Mouse (Mus musculus): ENCODE data around the gene Tbk1. TPM values are rescaled to one million over a fixed set of nuclear protein-coding genes. Genes with fewer than 3 reads are reported as not detected.

The Tbk1 gene
- total RNA-seq, 2 experiments from 2014 or later = 43.3 to 91.3 TPM

DNA sequence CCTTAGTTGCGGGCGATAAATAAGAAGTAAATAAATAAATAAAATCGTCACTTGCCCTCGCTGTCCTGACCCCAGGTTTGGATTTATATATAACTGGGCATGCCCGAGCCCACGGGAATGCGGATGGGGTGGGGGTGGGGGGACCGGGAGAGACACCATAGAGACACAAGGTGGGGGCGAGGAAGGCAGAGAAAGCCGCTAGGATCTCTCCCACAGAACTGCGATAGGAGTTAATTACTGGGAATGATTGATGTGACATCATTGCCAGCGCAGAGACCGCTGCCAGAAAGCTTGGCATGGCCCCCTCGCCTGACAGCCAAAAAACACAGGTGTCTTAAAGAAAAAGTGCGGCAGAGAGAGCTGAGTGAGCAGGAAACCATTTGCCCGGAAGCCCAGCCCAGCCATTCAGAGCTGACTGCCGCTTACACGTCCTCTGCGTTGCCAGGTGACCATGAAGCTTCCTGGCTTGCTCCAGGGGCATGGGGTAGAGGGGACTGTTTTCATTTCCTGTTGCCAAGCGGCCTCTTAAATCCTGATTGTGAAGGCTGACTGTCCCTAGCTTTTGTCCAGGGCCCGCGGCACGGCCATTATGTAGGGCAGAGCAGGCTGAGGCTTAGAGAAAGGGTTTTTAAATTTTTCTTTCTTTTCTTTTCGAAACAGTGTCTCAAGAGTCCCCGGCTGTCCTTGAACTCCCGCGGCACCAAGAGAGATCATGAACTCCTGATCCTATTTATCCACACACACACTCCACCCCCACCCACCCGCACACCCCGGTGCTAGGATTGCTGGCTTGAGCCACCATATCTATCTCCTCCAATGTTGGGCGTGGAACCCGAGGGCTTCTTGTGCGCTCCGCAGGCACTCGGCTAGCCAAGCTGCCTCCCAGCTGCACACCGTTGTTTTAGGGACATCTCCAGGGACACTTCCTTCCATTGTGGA, 81.3 kb downstream of the Tbk1 start:
- peak; percentile 77 for ATAC-seq (ENCODE audit: poor library complexity, severe bottlenecking)

- peak; percentile 26 for ATAC-seq (ENCODE audit: poor library complexity, severe bottlenecking)
These were observed 85.4 kb downstream of the Tbk1 start for GRCm38 (mm10) chr10:121501160-121501559.

GRCm38 (mm10) chr10:121500034-121500433, 86.6 kb downstream of the Tbk1 start:
- ATAC-seq (ENCODE audit: poor library complexity, severe bottlenecking) = no peak

DNA sequence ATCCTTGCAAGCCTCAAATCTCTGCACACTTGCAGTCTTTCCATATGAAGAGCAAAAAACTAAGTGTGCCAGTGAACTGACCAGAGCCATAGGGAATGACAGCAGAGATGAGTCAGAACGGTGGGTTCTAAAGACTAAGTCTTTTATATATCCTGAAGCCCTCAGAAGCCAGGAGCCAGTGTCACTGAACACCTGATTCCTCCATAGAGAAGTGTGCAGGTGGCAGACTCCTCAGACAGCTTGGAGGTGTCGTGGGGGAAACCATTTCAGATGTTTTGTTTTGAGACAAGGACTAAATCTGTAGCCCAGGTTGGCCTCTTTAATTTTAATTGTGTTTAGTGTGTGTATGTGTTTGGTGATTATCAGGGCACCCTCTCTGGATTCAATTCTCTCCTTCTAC, 87.5 kb downstream of the Tbk1 start:
- ATAC-seq (ENCODE audit: poor library complexity, severe bottlenecking) = no peak

DNA sequence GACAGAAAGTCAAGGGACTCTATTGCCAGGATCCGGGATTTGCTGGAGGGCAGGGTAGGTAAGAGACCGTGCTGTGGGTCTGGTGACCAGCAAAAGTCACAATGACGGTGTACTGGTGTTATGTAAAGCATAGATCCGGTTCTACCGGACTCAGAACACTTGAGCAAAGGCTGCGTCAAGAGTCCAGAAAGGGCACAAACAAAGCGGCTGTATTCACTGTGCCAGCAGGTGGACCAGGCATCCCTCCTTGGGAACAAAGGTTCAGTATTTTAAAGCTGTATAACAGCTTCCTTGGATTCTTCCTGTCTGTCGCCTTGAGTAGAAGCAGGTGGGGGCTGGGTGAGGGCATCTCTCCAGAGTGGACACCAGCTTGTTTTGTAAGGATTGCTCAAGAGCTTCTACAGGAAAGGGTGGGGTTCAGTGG, 88.1 kb downstream of the Tbk1 start:
- peak; percentile 52 for ATAC-seq (ENCODE audit: poor library complexity, severe bottlenecking)

DNA sequence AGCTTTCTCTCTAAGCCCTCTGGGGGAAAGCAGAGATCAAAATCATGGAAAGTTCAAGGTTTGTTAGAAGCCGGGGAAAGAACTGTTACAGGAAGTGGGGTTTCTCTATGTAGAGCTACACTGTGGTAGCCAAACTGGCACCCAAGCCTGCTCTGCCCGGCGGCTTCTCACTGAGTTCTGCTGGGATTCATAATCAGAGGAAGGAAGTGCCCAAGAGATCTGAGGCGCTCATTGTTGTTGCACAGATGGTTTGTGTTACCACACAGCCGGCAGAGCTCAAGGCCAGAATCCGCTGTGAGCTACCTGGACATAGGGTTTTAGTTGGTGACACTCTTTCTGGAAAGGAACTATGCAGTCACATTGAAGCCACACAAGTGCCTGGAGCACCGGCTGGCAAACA, 88.6 kb downstream of the Tbk1 start:
- ATAC-seq (ENCODE audit: poor library complexity, severe bottlenecking) = peak; percentile 36

DNA sequence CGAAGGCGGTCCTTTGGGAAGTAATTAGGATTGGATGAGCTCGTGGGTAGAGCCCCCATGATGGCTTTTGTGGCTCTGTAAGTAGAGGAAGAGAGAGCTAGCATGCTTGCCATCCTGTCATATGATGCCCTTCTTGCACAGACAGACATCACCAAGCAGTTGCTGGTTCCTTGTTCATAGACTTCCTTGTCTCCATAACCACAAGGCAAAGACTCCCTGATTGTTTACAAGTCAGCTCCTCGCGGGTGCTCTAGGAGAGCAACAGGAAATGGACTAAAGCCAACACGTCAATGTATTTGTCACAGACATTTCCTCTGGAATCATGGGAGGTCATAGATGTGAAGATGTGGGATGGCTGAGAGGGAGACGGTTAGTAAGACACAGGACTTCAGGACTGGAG, 90.0 kb downstream of the Tbk1 start:
- ATAC-seq (ENCODE audit: poor library complexity, severe bottlenecking) = peak; percentile 55

Other genes starting within 250 kb of the Tbk1 start
- 0.23 and 0.42 TPM in 2 replicates for gene Tbc1d30, start 235.5 kb downstream of the Tbk1 start, total RNA-seq (2015)
- 0.40 and 1.8 TPM in 2 replicates for gene Tbc1d30, start 235.5 kb downstream of the Tbk1 start, total RNA-seq (2017)
- gene Gns, start 221.7 kb downstream of the Tbk1 start, total RNA-seq (2015) = 41.1 and 48.9 TPM in 2 replicates
- gene Gns, start 221.7 kb downstream of the Tbk1 start, total RNA-seq (2017) = 33.8 and 40.7 TPM in 2 replicates
- 65.7 and 65.8 TPM in 2 replicates for gene Rassf3, start 110.4 kb downstream of the Tbk1 start, total RNA-seq (2015)
- 56.4 and 56.8 TPM in 2 replicates for gene Rassf3, start 110.4 kb downstream of the Tbk1 start, total RNA-seq (2017)
- 29.7 and 34.3 TPM in 2 replicates for gene Xpot, start 39.5 kb upstream of the Tbk1 start, total RNA-seq (2015)
- 24.4 and 37.1 TPM in 2 replicates for gene Xpot, start 39.5 kb upstream of the Tbk1 start, total RNA-seq (2017)
- gene D930020B18Rik, start 54.8 kb upstream of the Tbk1 start, total RNA-seq (2015) = not detected in 2 replicates
- 0.33 TPM in 1 of 2 replicates, not detected in the other for gene D930020B18Rik, start 54.8 kb upstream of the Tbk1 start, total RNA-seq (2017)
- gene BC048403, start 153.2 kb upstream of the Tbk1 start, total RNA-seq (2015) = 7.0 and 8.5 TPM in 2 replicates
- 1.1 and 2.7 TPM in 2 replicates for gene BC048403, start 153.2 kb upstream of the Tbk1 start, total RNA-seq (2017)

Measured in megakaryocyte, adult 5-6 weeks (primary cell).